Mouse (Mus musculus) layer of hippocampus, adult 18-20 months (tissue): ENCODE measurements at regions not wholly inside any gene's neighbourhood (a gene's known extent, or its start where the extent isn't known, plus 50 kb on each side); places are given as distances from the start of the nearest gene placed in this dataset.
A peak's percentile ranks its signal among the peaks of the same experiment; 100 is the strongest.

Experiments
- DNase-seq, 2 experiments: peaks; one replicate each; pipeline ENCODE4 v3.0.0; 2022; ENCODE audit warnings: low spot score in 2 of 2

- no peak for DNase-seq
These were observed 169.7 kb upstream of the Nabp1 start for GRCm38 (mm10) chr1:51647955-51648354.

- DNase-seq = peak; percentile 56 to 89
These were observed 166.2 kb upstream of the Nabp1 start for GRCm38 (mm10) chr1:51644399-51644798.

GRCm38 (mm10) chr1:51643640-51644039 is 165.4 kb upstream of the Nabp1 start:
- no peak for DNase-seq

- DNase-seq = no peak
These were observed 160.5 kb upstream of the Nabp1 start for GRCm38 (mm10) chr1:51638519-51639302.

GRCm38 (mm10) chr1:51635881-51636515 is 157.8 kb upstream of the Nabp1 start:
- no peak for DNase-seq

GRCm38 (mm10) chr1:51633795-51634194 is 155.6 kb upstream of the Nabp1 start:
- DNase-seq = no peak

GRCm38 (mm10) chr1:51632851-51633250 is 154.6 kb upstream of the Nabp1 start:
- DNase-seq = no peak

- DNase-seq = no peak
These were observed 151.6 kb upstream of the Nabp1 start for GRCm38 (mm10) chr1:51629848-51630247.

GRCm38 (mm10) chr1:51628137-51628793 is 150.0 kb upstream of the Nabp1 start:
- DNase-seq = peak; percentile 35 to 69

GRCm38 (mm10) chr1:51626303-51626702 is 148.1 kb upstream of the Nabp1 start:
- DNase-seq = no peak

GRCm38 (mm10) chr1:51625079-51625478 is 146.9 kb upstream of the Nabp1 start:
- DNase-seq = no peak

GRCm38 (mm10) chr1:51624551-51624950 is 146.3 kb upstream of the Nabp1 start:
- no peak for DNase-seq

GRCm38 (mm10) chr1:51622986-51623385 is 144.8 kb upstream of the Nabp1 start:
- no peak for DNase-seq

- no peak for DNase-seq
These were observed 144.1 kb upstream of the Nabp1 start for GRCm38 (mm10) chr1:51622181-51622862.

GRCm38 (mm10) chr1:51621062-51621461 is 142.8 kb upstream of the Nabp1 start:
- DNase-seq = no peak

- no peak for DNase-seq
These were observed 139.5 kb upstream of the Nabp1 start for GRCm38 (mm10) chr1:51617502-51618251.

GRCm38 (mm10) chr1:51616091-51616490 is 137.9 kb upstream of the Nabp1 start:
- no peak for DNase-seq

- peak in 1 of 2 experiments; percentile 68 for DNase-seq
These were observed 137.3 kb upstream of the Nabp1 start for GRCm38 (mm10) chr1:51615523-51615922.

- DNase-seq = no peak
These were observed 136.5 kb upstream of the Nabp1 start for GRCm38 (mm10) chr1:51614700-51615099.

GRCm38 (mm10) chr1:51609295-51609694 is 131.1 kb upstream of the Nabp1 start:
- DNase-seq = no peak

- DNase-seq = no peak
These were observed 129.2 kb upstream of the Nabp1 start for GRCm38 (mm10) chr1:51607437-51607855.
